Mouse (Mus musculus) liver, embryonic 14.5 days (tissue): ENCODE measurements around the gene Stard13.

Experiments
- CTCF ChIP-seq: IDR thresholded peaks from 2 replicates; pipeline ENCODE4 v1.5.1; 2016; ENCODE audit warnings: antibody characterized with exemption, low read depth, control low read depth
- EP300 ChIP-seq: IDR thresholded peaks from 2 replicates; pipeline ENCODE4 v1.6.1; 2016; ENCODE audit warnings: antibody characterized with exemption, low read depth

- TF ChIP-seq EP300 (no peak; the same call in 1 of the 2 replicates), CTCF (no peak)
These were observed 153.4 kb downstream of the Stard13 start for GRCm38 (mm10) chr5:151080276-151080675.
